Mouse (Mus musculus) E14TG2a.4 (cell line): ENCODE measurements around the gene Akr1b7.

Source experiments
- H3K27me3 ChIP-seq: 2 replicates; pipeline ENCODE4 v1.6.1; 2014; ENCODE audit warnings: low read length, control low read depth; ENCODE audit not compliant: insufficient read depth
- H3K36me3 ChIP-seq: 2 replicates; pipeline ENCODE4 v1.6.1; 2014; ENCODE audit warnings: low read length, control low read depth; ENCODE audit not compliant: insufficient read depth
- H3K4me1 ChIP-seq: replicated peaks from 2 replicates; pipeline ENCODE4 v1.6.1; 2014; ENCODE audit warnings: low read depth, low read length, control low read depth
- H3K4me3 ChIP-seq: replicated peaks from 2 replicates; pipeline ENCODE4 v1.5.1; 2014; ENCODE audit warnings: mild to moderate bottlenecking, low read length
- H3K9me3 ChIP-seq: 2 replicates; pipeline ENCODE4 v1.6.1; 2014; ENCODE audit warnings: low read length, control low read depth
- CTCF ChIP-seq: conservative IDR thresholded peaks from 2 replicates; pipeline ENCODE4 v1.5.1; 2014; ENCODE audit warnings: low read length
- NANOG ChIP-seq: IDR thresholded peaks from 2 replicates; pipeline ENCODE4 v1.6.1; 2014; ENCODE audit warnings: borderline replicate concordance, low read length, mixed read lengths
- POU5F1 ChIP-seq: IDR thresholded peaks from 2 replicates; pipeline ENCODE4 v1.6.1; 2014; ENCODE audit warnings: low read length, borderline replicate concordance

The Akr1b7 gene

DNA sequence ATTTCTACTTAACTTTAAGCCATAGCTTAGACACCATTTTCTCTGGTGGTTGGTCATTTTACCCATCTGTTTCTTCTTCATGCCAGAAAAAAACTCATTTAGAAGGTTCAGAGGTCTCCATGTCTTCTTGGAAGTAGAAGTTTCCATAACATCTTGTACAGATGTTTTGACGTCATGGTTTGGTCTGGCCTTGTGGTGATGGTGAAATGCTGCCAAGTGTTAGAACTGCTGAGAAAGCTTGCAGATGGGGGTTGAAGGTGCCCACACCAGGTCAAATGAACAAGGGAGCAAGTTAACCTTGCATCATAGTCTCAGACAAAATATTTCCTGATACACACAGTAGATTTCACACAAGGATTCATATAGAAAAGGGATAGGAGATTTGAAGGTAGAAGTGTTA lies 36.6 kb downstream of the Akr1b7 start:
- no peak for TF ChIP-seq POU5F1
- TF ChIP-seq NANOG = no peak
- TF ChIP-seq CTCF = no peak
- Histone ChIP-seq H3K27me3 (0 out of 2 replicates have a peak, but pooled peaks cover 7% of the 10 kb centered on the region), H3K4me1 (no peaks in the 10 kb centered on the region), H3K9me3 (no peaks in the 10 kb centered on the region), H3K36me3 (no peaks in the 10 kb centered on the region), H3K4me3 (no peak overlapping the region)

DNA sequence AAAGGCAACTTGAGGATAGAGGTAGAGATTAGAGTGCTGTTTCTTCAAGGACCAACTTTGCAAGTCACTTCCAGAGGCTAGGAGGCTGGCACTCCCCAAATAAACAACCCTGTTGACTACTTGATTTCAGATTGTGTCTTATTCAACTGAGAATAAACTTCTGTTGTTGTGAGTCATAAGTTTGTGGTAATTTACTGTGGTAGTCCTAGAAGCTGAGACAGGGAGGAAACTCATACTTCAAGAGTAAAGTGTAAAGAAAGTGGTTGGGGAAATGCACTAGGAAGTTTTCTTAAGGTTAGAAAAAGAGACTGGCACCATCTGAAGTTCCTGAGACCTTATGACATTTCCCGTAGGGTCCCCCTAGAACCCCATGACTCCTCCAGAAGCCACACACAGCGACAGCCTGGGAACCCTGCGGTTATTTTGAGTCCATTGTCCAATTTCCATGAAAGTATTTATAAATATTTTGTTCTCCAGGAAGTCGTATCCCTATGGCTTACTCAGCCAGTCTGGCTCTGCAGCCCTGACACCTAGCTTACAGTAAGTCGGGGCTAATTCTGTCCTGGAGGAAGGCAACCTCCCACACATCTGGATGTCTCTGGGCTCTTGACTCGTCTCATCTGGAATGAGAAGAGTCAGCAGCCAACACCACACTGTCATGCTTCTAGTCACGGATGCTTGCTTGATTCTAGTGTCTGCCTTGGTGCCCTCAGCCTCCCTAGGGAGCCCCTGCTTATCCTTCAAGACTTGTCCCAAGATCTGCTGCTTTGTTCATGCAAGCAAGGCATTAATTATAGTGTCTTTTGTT lies 41.0 kb downstream of the Akr1b7 start:
- Histone ChIP-seq H3K36me3 (no peaks in the 10 kb centered on the region), H3K27me3 (0 out of 2 replicates have a peak, but pooled peaks cover 11% of the 10 kb centered on the region)

DNA sequence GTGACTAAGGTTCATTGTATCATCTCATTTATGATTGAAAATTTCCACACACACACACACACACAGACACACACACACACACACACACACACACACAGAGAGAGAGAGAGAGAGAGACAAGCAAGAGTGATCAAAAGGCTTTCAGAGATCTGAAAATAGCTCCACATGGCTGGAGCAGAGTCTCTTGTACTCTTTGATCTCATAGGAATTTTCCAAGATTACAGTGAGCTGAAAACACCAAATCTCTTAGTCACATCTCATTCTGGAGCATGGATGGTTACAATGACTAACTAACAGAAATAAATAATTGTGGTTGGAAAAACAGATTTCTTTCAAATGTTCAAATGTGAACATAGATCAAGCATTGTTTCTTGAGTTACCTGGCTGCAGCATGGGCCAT lies 47.3 kb downstream of the Akr1b7 start:
- 0 out of 2 replicates have a peak, but pooled peaks cover 4% of the 10 kb centered on the region for H3K27me3 ChIP-seq
- TF ChIP-seq NANOG (no peak), CTCF (no peak), POU5F1 (no peak)
- no peaks in the 10 kb centered on the region for H3K4me1 ChIP-seq
- no peaks in the 10 kb centered on the region for H3K36me3 ChIP-seq
- H3K4me3 ChIP-seq = no peak overlapping the region
- H3K9me3 ChIP-seq = no peaks in the 10 kb centered on the region

More for the DNA sequence above, 41.0 kb downstream of the Akr1b7 start:
- Histone ChIP-seq H3K4me1 (no peaks in the 10 kb centered on the region), H3K4me3 (no peak overlapping the region), H3K9me3 (no peaks in the 10 kb centered on the region)
- no peak for TF ChIP-seq CTCF

DNA sequence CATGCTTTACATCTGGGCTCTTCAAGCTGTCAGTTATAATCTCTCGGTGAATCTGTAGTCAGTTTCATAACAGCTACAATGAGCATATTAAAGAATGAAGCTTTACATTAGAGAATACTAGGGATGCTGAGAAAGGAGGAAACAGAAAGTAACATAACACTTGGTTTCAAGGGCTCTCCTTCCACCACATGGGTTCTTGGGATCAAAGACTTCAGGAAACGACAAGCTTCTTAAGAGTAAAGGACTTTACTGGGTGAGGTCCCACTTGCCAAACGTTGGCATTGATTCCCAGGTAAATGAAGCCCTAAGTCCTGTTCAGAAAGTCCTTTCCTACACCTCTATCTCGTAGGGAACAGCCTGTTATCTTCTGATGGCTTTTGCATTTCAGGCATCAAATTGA lies 48.5 kb downstream of the Akr1b7 start:
- Histone ChIP-seq H3K27me3 (no peaks in the 10 kb centered on the region), H3K9me3 (no peaks in the 10 kb centered on the region), H3K4me1 (no peaks in the 10 kb centered on the region), H3K36me3 (no peaks in the 10 kb centered on the region), H3K4me3 (no peak overlapping the region)
- no peak for TF ChIP-seq CTCF

DNA sequence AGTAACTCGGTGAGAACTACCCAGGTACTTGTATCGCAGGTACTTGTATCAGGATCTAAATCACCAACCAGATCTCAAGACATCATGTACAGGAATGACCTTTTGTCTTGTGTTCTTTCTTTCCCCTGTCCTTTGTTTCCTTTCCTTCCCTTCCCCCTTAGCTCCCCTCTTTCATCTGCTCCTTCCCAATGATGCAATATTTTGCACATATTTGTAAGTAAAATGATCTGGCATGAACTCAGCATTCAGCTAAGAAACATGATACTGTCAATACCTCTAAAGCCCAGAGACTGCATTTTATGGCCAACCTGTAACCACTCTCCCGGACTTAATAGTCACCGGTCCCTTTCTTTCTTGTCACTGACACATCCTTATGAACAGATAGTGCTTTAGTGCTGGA lies 51.4 kb downstream of the Akr1b7 start:
- Histone ChIP-seq H3K4me3 (no peak overlapping the region), H3K36me3 (no peaks in the 10 kb centered on the region), H3K4me1 (no peaks in the 10 kb centered on the region), H3K9me3 (no peaks in the 10 kb centered on the region), H3K27me3 (no peaks in the 10 kb centered on the region)
- TF ChIP-seq CTCF (no peak), POU5F1 (no peak), NANOG (no peak)

DNA sequence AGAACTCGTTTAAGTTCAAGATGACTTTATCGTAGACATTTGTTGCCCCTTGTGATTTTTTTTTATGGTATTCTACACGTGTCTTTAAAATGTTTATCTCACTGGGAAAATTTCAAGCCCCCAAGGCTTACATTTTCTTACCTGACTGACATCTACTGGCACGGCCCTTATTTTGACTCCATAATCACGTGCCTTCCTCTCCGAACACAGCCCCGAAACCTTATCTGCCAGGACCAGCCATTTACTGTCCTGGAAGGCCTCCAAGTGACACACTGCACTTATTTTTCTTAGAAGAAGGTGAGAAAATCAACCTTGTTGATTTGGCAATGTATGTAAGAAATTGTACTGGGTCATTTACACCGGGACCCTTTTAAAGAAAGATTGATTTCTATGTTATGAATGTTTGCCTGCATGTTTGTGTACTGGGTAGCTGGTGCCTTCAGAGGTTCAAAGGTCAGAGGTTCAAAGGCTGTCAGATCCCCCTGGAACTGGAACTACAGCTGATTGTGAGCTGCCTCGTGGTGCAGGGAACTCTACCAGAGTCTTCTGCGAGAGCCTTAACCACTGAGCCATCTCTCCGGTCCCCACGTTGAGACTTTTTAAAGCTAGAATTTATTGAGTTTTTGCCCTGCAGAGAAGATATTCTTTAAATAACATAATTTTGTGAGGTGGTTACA lies 59.4 kb downstream of the Akr1b7 start:
- no peak overlapping the region for H3K4me3 ChIP-seq
- no peaks in the 10 kb centered on the region for H3K27me3 ChIP-seq
- no peaks in the 10 kb centered on the region for H3K36me3 ChIP-seq
- H3K9me3 ChIP-seq = no peaks in the 10 kb centered on the region
- TF ChIP-seq CTCF = no peak
- no peak for TF ChIP-seq NANOG
- TF ChIP-seq POU5F1 = no peak
- H3K4me1 ChIP-seq = peaks cover 11% of the 10 kb centered on the region
